Mouse (Mus musculus) adrenal gland, adult (tissue): ENCODE data around the gene Sp9.

Experiments
- DNase-seq, 2 experiments: peaks; one replicate each; pipeline ENCODE4 v3.0.0; 2022 to 2023; ENCODE audit warnings: low spot score in 1 of 2; ENCODE audit not compliant: inconsistent age in 2 of 2

Sp9 gene

DNA sequence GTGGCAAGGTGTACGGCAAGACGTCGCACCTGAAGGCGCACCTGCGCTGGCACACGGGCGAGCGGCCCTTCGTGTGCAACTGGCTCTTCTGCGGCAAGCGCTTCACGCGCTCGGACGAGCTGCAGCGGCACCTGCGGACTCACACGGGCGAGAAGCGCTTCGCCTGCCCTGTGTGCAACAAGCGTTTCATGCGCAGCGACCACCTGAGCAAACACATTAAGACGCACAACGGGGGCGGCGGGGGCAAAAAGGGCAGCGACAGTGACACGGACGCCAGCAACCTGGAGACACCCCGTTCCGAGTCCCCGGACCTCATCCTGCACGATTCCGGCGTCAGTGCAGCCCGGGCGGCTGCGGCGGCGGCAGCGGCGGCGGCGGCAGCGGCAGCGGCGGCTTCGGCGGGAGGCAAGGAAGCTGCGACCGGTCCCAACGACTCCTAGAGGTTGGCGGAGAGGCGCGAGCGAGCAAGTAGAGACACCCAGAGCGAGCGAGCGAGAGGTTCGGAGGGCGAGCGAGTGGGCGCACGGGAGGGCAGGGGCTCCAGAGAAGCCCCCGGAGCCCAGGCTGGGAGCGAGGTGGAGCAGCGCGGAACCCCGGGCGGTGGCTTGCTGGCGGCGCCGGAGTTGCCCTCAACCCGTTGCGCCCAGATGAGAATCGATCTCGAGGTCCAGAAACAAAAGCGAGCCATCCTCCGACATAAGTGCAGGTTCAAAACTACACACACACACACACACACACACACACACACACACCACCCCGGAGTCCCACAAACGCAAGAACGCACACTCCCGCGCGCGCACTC is 2.6 kb downstream of the Sp9 start:
- DNase-seq, result peak; percentile 38 to 82

DNA sequence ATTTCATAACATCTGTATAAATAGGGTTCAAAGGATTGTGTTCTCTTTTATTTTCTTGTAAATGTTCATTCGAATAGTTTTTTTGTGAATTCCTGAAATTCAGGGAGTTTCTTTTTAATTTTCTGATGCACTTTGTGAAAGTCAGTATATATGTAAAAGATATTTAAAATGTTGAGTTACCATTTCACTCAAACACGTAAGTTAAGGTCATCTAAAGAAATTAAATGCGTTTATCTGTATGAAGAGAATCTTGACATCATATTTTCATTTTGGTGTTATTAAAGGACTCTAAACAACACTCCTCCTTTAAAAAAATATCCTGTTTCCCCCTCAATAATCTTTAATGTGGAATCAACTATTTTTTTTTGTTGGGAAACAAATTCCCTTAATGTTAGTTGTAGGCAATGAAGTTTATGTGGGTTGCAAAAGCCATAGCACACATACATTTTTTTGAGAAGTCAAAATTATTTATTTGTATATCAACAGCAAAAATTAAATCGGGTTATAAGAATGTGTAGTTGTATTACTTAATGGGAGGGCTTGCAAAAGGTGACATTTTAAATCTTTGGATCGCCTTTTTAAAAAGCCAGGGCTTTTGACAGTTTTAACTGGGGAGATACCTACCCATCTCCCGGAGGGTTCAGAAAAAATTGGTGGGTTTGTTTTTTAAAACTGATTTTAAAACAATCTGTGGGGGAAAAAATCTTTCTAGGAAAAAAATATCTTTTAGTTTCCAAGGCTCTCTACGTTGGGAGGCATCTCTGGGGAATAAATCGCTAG is 3.7 kb downstream of the Sp9 start:
- peak in 1 of 2 experiments; percentile 38 for DNase-seq

DNA sequence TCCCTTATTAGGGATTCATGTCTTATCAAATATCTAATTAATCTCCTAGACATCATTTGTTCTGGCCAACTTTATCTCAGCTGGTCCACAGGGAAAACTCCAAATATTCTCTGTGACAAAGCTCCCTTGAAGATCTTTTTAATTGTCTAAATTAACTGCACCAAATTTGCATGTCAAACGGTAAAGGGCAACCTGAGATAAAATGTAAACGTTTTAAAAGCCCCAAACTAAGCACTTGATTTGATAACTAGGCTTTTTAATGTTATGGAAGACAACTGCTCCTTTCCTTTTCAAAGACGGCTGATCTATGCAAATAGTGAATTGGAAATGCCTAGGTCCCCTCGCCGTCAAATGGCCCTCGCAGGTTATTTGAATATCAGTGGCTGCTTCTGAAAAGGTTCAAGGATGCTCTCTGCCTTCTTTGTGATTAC is 4.4 kb downstream of the Sp9 start:
- peak in 1 of 2 experiments; percentile 60 for DNase-seq

DNA sequence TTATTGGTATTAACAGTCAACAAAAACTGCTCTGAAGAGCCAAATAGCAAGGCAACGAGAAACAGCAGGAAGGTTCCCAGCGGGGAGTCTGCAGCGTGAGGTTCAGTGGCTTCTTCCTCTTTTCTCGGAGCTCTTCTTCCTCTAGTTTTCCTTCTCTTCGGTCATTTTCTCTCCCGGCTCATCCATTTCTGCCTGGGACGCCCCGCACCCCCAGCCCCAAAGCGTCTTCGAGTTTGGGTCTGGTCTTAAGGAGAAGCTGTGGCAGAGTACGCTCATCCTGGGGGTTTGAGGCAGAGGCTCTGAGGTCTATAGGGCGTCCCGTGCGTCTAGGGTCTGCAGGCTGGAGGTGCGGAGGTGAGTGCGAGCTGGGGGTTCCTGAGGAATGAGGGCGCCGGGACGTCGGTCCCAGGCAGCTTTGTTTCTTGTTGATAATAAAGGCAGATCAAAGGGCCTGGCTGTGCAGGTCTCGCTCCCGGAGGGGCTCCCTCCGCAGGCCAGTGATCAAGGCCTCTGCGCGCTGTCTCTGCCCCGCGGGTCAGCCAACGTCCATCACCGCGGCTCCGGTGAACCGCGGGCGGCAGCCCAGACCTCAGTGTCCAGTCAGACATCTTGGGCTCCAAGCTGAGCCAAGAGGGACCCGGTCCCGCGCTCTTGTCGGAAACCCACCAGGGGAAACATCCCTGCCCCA is 5.4 kb downstream of the Sp9 start:
- DNase-seq, result peak in 1 of 2 experiments; percentile 60

DNA sequence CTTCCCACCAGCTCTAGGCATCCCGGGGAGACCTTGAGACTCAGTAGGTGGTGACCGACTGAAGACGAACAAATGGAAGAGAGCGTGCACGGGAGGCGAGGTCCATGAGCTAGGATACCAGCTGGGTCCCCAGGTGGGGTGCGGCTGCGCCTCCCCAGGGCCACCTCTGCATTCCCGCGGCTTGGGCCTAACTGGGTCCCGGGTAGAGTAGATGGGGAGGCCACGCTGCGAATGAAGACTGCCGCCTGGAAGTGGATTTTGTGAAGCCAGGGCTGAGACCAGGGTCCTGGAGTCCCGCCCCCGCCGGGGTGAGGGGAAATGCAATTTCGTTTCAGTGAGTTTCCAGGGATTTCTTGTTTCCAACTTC is 6.0 kb downstream of the Sp9 start:
- peak in 1 of 2 experiments; percentile 57 for DNase-seq

DNA sequence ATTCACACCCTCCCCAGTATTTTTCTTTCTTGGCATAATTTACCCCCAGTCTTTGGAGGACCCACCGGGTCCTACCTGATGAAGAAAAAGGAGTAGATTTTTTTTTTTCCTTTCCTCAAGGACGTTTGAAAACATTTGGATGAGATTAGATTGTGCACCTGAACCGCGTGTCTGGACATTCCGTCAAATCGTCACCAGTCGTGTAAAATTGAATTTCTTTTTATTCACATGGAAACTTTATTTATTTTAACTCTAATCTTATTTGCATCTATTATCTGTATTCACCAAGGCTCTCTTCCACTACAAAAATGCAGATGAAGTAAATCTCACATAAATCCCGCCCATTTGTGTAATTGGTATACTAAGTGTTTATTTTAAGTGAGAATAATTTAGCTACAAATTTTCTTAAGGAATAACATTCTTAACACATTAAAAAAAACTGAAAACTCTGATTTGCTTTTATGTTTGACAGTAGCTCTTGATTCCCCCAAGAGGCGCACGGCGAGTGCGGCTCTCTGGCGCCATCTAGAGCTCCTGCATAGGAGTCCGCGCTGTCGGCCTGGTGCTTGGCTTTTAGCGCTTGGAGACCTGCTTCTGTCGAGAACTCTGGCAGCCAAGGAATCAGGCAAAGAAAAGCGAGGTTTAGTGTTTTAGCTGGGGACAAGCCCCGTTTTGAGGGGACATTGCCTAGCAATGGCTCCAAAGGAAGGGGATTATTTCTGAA is 6.6 kb downstream of the Sp9 start:
- DNase-seq, result peak; percentile 85 to 94

DNA sequence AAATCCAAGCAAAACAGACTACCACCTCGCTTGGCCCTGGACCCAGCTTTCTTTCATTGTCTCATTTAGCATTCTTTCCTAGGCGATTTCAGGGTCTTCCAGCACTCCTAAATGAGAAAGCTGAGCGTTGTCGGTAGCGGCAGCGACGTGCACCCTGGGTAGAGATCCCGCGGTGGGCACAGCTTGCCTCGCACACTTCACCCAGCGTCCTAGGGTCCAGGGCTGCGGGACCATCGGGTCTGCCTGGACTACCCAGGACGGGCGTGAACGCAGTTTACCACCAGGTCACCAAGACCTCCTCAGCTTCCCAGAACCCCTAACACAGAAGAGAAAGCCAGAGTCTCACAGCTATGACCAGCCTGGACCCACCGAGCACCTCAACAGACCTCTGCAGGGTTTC is 7.1 kb downstream of the Sp9 start:
- no peak for DNase-seq

DNA sequence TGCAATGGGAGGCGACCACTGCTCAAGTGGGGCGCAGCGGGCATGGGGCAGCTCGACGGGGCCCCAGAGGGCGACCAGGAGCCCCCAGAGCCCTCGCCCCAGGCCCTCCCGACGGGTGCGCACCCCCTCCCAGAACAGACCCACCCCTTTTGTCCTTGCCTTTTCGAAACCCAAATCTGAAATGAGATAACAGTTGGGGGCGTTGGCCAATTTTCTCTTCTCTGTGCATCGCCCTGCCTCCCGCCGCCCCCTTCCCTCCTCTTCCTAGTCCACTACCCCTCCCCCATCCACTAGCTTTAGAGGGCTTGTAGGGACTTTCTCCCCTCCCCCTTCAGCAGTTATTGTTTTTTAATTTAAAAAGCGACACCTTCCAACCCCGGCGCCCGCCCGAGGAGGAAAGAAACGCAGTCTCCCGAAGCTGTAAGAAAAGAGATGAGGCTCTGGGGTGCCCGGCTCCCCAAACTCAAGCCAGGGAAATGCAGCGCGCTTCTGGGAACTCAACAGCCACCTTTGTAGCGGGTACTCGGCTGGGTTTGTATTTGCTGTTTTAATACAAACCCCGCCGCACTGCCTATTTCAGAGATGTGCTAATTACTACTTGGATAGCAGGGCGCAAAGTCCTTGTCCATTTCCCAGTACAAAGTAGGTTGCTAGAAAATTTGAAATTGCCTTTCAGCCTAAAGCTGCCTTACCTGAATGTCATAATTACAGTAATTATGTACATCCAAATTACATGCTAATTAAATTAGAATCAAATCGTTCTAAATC is 7.7 kb downstream of the Sp9 start:
- peak in 1 of 2 experiments; percentile 37 for DNase-seq

DNA sequence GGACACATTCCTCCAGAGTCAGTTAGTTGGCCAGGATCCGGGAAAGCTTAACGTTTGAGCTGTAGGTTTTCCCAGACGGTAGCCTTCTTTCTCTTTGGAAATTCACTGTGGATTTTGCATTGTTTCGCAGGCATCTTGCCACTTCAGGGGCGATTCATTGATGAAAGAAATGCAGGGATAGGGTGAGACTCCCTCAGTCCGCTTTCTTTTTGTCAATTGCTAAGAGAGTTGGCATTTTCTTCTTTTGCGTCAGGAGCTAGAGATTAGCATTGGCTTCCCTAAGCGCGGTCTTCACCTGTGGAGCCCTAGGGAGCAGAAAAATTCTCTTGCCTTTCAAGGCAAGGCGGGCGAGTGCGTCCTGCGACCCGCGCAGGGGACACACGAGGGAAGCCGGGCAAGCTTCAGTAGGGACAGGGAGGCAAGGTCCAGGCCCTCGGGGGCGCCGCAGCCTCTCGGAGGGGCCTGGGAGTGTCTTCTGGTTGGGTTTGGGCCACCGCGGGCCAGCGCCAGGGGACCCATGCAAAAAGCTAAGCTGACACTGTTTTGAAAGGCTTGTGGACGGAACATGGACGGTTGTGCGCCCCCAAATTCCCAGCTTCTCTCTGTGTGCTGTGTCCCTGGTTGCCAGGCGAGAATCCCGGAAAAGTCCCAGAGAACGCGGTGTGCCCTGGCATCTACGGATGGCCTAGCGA is 8.8 kb downstream of the Sp9 start:
- DNase-seq, result peak in 1 of 2 experiments; percentile 43

DNA sequence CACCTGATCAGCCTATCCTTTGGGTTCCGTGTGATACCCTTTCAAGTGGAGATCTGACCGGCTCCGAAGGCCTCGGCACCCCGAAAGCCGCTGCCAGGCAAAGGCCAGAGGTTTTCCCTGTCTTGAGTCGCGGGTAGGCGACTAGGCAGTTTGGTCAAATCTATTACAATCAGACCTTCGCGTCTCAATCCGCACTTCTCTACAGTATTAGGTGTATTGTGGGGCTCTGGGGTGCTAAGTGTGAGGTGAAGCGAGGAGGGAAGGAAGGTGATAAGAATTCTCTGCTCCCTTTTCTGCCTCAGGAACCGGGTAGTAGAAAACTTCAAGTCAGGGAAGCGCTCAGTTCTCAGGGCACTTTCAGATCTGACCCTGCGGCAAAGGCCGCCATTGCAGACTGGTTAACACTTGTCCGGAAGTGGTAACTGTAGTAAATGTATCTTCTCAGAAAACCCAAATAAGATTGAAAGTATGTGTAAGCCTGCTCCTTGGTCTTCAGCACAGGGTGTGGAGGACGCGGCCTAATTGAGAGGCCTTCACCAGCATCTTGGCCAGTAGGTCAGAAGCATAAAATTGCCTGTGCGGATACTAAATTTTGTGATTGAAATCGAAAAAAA is 9.4 kb downstream of the Sp9 start:
- peak in 1 of 2 experiments; percentile 41 for DNase-seq

DNA sequence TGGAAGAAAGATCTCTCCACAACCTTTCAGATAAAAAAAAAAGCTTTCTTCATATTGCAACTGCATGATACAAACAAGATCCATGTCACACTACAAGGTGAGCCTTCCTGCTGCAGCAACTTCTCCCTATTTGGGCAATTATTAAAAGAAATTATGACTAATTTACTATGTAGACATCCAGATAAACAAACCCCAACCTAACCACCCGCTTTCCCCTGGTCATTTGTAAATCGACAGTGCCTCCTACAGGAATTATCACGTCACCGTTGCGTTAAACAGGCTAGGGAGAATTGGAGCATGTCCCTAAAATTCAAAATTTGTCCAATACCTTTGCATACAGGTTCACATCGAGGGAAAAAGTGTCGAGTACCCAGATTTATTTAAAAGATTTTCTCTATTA is 10.0 kb downstream of the Sp9 start:
- DNase-seq, result peak in 1 of 2 experiments; percentile 37

DNA sequence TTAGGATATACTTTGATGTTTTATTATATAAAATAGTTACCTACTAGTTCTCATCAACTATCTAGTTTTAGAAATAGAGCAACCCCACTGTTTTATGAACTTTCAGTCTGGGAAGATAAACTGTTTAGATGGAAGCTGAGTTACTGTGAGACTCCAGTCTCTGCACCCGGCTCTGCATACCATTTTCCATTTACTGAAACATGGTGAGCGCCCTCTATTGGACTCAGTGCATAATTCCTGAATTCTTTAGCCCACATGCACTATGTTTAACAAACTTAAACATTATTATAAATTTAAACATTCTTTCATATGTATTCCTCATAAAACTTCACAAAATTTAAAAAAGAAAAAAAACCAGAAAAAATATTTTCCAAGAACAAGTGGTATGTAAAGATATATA is 13.9 kb downstream of the Sp9 start:
- DNase-seq, result peak in 1 of 2 experiments; percentile 36

DNA sequence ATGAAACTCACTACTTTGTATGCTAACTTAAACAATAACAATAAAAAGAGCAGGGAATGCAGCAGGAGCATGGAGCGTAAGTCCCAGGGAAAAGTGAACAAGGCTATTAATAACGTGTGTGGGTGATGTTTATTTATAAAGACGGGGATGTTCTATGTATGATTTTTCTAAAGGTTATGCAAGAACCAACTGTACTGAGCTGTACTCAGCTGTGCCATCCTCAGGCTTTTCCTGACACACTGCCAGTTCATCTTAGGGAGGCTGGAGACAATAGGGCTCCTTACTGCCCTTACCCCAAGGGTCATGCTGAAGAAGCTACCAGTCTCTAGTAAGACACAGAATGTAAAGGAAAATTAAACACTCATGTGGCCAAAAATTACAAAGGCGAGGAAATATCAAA is 19.4 kb downstream of the Sp9 start:
- no peak for DNase-seq

DNA sequence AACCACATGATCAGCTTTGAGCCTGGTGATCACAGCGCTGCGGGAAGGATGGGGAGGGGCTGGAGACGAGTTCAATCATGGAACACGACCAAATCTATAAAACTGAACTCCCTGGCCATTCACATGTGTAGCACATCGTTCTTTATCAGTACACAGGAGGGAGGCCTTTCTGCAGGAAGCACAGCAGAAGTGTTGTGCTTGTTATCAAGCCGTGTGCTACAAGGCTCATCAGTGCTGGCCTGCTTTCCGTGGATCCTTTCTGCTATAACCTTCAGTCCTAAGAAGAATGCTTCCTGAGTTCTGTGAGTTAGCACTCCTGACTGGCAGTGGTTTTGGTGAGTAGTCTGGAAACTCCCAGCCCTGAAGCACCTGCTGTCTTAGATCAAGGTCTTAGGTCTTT is 23.3 kb downstream of the Sp9 start:
- no peak for DNase-seq

DNA sequence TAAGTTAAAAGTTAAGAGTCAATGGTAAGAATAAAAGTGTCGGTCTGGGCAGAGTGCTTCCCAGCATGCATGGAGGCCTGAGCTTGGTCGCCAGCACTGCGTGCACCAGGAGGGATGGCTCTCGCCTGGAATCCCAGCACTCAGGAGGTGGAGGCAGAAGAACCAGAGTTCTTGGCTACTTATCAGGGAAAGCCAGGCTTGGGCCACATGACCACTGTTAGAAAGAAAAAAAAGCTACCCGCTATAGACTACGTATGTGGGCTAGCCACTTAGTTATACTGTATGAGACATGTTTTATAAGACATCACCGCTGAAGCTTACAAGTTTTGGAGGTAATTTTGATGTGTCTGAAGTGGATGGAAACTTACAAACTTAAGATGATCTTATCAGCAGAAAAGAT is 26.4 kb downstream of the Sp9 start:
- DNase-seq, result no peak

DNA sequence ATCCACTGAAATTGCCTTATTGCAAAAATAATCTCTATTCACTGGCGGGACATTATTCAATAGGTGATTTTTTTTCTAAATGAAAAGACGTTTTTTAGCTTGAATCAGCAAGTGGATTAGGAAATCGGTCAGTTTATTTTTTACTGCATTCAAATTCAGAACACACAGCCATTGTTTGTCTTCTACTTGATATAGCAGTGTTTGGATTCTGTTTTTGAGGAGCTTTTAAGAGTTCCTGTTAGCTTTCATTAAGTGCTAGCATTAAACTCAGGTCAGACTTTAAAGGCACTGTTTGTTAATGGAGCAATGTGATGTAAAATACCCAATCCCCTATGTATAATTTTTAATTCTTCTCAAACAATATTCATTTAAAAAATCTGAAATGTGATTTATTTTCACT is 27.1 kb downstream of the Sp9 start:
- DNase-seq, result no peak

DNA sequence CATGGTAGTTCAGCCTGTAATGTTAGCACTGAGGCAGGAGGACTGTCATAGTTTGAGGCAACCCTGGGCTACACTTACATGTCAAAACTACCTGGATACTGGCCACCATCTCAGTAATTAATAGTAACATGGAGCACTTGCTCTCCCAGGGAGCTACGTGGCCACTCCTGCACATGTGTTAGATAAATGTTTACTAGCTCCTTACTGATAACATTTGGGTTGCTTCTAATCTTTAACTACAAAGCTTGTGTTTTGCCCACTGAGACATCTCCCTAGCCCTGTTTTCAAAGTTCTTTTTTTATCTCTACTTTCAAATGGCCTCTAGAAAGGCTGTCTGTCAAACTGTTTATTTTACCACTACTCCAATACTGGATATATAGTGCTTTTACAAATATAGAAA is 30.3 kb downstream of the Sp9 start:
- DNase-seq, result no peak

DNA sequence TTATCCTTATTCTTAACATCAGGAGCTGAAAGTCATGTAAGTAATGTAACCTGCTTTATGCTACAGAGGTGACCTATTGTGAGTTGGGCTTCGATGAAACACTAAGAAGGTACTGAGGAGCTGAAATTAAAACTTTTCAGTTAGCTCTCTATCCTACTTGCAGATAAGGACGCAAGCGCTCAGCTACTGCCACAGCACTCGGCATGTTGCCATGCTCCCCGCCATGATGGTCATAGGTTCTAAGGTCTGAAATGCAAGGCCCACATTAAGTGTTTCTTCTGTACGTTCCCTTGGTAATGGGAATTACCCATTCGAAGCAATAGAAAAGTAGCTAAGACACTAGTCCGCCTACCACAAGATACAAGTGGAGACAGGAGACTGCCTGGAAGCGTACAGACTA is 31.0 kb downstream of the Sp9 start:
- no peak for DNase-seq

DNA sequence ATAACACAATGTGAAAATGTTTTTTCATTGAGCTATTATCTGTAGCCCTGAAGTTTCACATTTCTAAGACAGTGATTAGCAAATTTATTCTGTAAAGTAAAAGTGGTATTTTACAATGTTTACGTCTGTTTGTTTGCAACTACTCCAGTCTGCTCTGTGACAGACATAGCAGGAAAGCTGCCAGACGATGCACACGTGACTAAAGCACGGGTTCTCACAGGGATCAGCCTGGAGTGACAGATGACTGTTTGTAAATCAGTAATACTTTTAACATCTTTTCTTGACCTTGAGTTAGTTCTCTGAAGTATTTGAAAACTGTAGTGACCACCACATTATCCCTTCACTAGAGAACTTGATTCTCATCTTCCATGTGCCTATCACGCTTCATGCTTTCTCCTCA is 32.8 kb downstream of the Sp9 start:
- DNase-seq, result no peak
